In the genomic region with DNA sequence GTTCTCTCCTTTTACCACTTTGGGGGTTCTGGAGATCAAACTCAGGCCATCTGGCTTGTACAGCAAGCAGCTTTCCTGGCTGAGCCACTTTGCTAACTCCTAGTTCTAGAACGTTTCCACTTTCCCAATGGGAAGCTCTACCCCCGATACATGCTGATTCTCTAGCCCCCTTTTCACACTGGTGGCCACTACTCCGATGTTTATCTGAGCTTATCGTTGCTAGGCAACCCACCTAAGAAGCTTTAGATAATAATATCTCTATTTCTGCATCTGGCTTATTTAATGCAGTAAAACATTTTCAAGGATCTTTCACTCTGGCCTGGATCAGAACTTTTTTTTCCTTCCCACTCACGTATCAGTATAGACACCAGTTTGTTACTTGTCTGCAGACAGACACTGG, we compare ENCODE assay signal across 23 mouse cellular contexts.
"Had no signal": no experiment of that assay in that cellular context is flagged by ENCODE, and none has a peak within 500 bp of the region (broad histone marks: within the 10 kb centered on the region; RNA-seq: fewer than 3 reads in every experiment).

No protein-coding gene starts in this region.

- H3K27me3 ChIP-seq: heart, embryonic 12.5 days; intestine, embryonic 15.5 days had no signal

- H3K9me3 ChIP-seq: heart, embryonic 10.5 days; heart, embryonic 12.5 days; intestine, embryonic 15.5 days; limb, embryonic 10.5 days; limb, embryonic 12.5 days had no signal

- DNase-seq: gastrocnemius, adult 2 months; gastrocnemius, postnatal 10 days; gastrocnemius, postnatal 25 days; heart, adult 18-20 months; heart, postnatal 10 days; heart, postnatal 36 days; kidney, adult 18-20 months; kidney, adult 8-10 months; kidney, postnatal 10 days; kidney, postnatal 25 days; kidney, postnatal 4 days; liver had no signal

- H3K4me1 ChIP-seq: intestine, embryonic 15.5 days; limb, embryonic 10.5 days; limb, embryonic 12.5 days had no signal

- H3K36me3 ChIP-seq: heart, embryonic 10.5 days; heart, embryonic 12.5 days; intestine, embryonic 15.5 days; limb, embryonic 10.5 days; limb, embryonic 12.5 days had no signal

- ATAC-seq: inflammation-experienced regulatory T-cells, adult 6 months; intestine, postnatal 0 days had no signal

- H3K27ac ChIP-seq: gastrocnemius, adult 2 months; heart, embryonic 10.5 days; hindbrain, embryonic 14.5 days; intestine, embryonic 15.5 days; layer of hippocampus, adult 2 months; left cerebral cortex, adult 2 months; limb, embryonic 10.5 days; limb, embryonic 12.5 days had no signal

- H3K4me3 ChIP-seq: gastrocnemius, adult 2 months; heart, embryonic 10.5 days; heart, embryonic 12.5 days; intestine, embryonic 15.5 days; layer of hippocampus, adult 2 months; left cerebral cortex, adult 2 months; limb, embryonic 10.5 days; limb, embryonic 12.5 days had no signal

- H3K4me2 ChIP-seq: heart, embryonic 12.5 days; hindbrain, embryonic 14.5 days; intestine, embryonic 15.5 days; limb, embryonic 12.5 days; liver, embryonic 11.5 days had no signal

- H3K9ac ChIP-seq: heart, embryonic 12.5 days; hindbrain, embryonic 14.5 days; intestine, embryonic 15.5 days; limb, embryonic 12.5 days had no signal
